Mouse (Mus musculus) brain, embryonic 14.5 days (tissue): Measurements from ENCODE around the gene Sirt5.

ENCODE experiments used
- CTCF ChIP-seq: fragments of 200-500 bp; IDR thresholded peaks from 2 replicates; pipeline ENCODE4 v1.5.1; 2012; ENCODE audit warnings: inconsistent platforms, mild to moderate bottlenecking, moderate library complexity, borderline replicate concordance; ENCODE audit not compliant: insufficient read depth, insufficient read length; ENCODE audit errors: extremely low read depth
- POLR2A ChIP-seq: fragments of 200-500 bp; IDR thresholded peaks from 2 replicates; pipeline ENCODE4 v1.6.1; 2012; ENCODE audit warnings: mild to moderate bottlenecking, inconsistent platforms, borderline replicate concordance; ENCODE audit not compliant: poor library complexity, insufficient read depth, insufficient read length, severe bottlenecking; ENCODE audit errors: extremely low read depth

- TF ChIP-seq CTCF (no peak), POLR2A (no peak)
These were observed 11.9 kb upstream of the Sirt5 start for GRCm38 (mm10) chr13:43353356-43353755.
